Comparison of ENCODE assay signal across 27 mouse cellular contexts in genomic region chr5:118010872-118011271, GRCm38 (mm10). TPM values are rescaled to one million over a fixed set of nuclear protein-coding genes. Genes with fewer than 3 reads are reported as not detected.
A peak's percentile ranks its signal among the peaks of the same experiment; 100 is the strongest.
DNase-seq lines count a peak whose midpoint lies in the region; ATAC-seq and TF ChIP-seq lines count a peak whose summit lies in the region.
"Had no signal": no experiment of that assay in that cellular context is flagged by ENCODE, and none has a peak within 500 bp of the region (broad histone marks: within the 10 kb centered on the region; RNA-seq: fewer than 3 reads in every experiment).

No protein-coding gene starts in this region.

- WGBS in forebrain, embryonic 16.5 days = 92% methylated on average over 7 of the region's 7 CpGs
- 93% methylated on average over 7 of the region's 7 CpGs for WGBS in forebrain, embryonic 10.5 days
- WGBS in neural tube, embryonic 13.5 days = 85% methylated on average over 7 of the region's 7 CpGs

- H3K27me3 ChIP-seq in forebrain, embryonic 16.5 days (replicated peaks; ENCODE audit: control insufficient read depth, insufficient read depth, low read length) = no peaks in the 10 kb centered on the region
- H3K27me3 ChIP-seq in forebrain, embryonic 10.5 days (ENCODE audit: poor library complexity, severe bottlenecking) = peaks cover 6% of the 10 kb centered on the region; the same call in 1 of the 2 replicates
- no peaks in the 10 kb centered on the region for H3K27me3 ChIP-seq in neural tube, embryonic 13.5 days
- H3K27me3 ChIP-seq: heart, embryonic 15.5 days; hindbrain, embryonic 12.5 days had no signal

- no peak for ATAC-seq in forebrain, embryonic 16.5 days
- no peak for ATAC-seq in neural tube, embryonic 13.5 days (ENCODE audit: low read depth)
- ATAC-seq: forebrain, embryonic 14.5 days; inflammation-experienced regulatory T-cells, adult 6 months; liver, embryonic 12.5 days; liver, postnatal 0 days had no signal

- peaks cover 11% of the 10 kb centered on the region; the same call in 1 of the 2 replicates for H3K36me3 ChIP-seq in forebrain, embryonic 16.5 days (ENCODE audit: control insufficient read depth, insufficient read depth)
- peaks cover 57% of the 10 kb centered on the region for H3K36me3 ChIP-seq in forebrain, embryonic 10.5 days (replicated peaks)
- peaks cover 45% of the 10 kb centered on the region for H3K36me3 ChIP-seq in neural tube, embryonic 13.5 days

- H3K9ac ChIP-seq in forebrain, embryonic 16.5 days (replicated peaks; ENCODE audit: low read depth, low read length) = no peak overlapping the region
- no peak overlapping the region; the same call in 1 of the 2 replicates for H3K9ac ChIP-seq in neural tube, embryonic 13.5 days
- H3K9ac ChIP-seq: heart, embryonic 15.5 days; hindbrain, embryonic 12.5 days; liver, embryonic 12.5 days; liver, postnatal 0 days had no signal

- peaks cover 13% of the 10 kb centered on the region for H3K4me1 ChIP-seq in forebrain, embryonic 16.5 days (replicated peaks; ENCODE audit: control insufficient read depth, insufficient read depth, low read length)
- H3K4me1 ChIP-seq in forebrain, embryonic 10.5 days = peaks cover 9% of the 10 kb centered on the region
- peaks cover 41% of the 10 kb centered on the region for H3K4me1 ChIP-seq in neural tube, embryonic 13.5 days (replicated peaks)
- H3K4me1 ChIP-seq: liver, embryonic 12.5 days had no signal

- DNase-seq in forebrain, embryonic 10.5 days (ENCODE audit: extremely low spot score, low spot score) = no peak
- no peak for DNase-seq in layer of hippocampus, adult 2 months (ENCODE audit: low spot score in 2 of 2)
- no peak for DNase-seq in layer of hippocampus, adult 11-12 months (ENCODE audit: low spot score)
- DNase-seq in neural tube, embryonic 10.5 days (ENCODE audit: extremely low spot score, low spot score) = no peak
- no peak for DNase-seq in cerebellum, postnatal 4 days (ENCODE audit: low spot score in 2 of 2)
- no peak for DNase-seq in heart, adult 11 months
- DNase-seq: adrenal gland, postnatal 25 days; cerebellum, adult 18-20 months; cerebellum, postnatal 10 days; gastrocnemius, postnatal 14 days; kidney, adult 2 months; kidney, postnatal 36 days; layer of hippocampus, postnatal 36 days; left cerebral cortex, postnatal 4 days; liver, postnatal 0 days; lung, postnatal 36 days; thymus, postnatal 25 days had no signal

- no peak overlapping the region for H3K4me2 ChIP-seq in forebrain, embryonic 16.5 days (ENCODE audit: low read length)
- no peak overlapping the region for H3K4me2 ChIP-seq in neural tube, embryonic 13.5 days
- H3K4me2 ChIP-seq: heart, embryonic 15.5 days; hindbrain, embryonic 12.5 days; liver, embryonic 12.5 days had no signal

- peak overlapping the region; percentile 14; the same call in 1 of the 2 replicates for H3K27ac ChIP-seq in forebrain, embryonic 16.5 days (ENCODE audit: low read length)
- H3K27ac ChIP-seq in forebrain, embryonic 10.5 days = no peak overlapping the region
- H3K27ac ChIP-seq in layer of hippocampus, adult 2 months = peak overlapping the region; percentile 61; the same call in 1 of the 2 replicates
- H3K27ac ChIP-seq in neural tube, embryonic 13.5 days (replicated peaks) = peak overlapping the region; percentile 63; the same call in 1 of the 2 replicates
- H3K27ac ChIP-seq: heart, embryonic 10.5 days; heart, embryonic 15.5 days; liver, embryonic 12.5 days had no signal

- no peak for TF ChIP-seq CTCF in layer of hippocampus, adult 2 months (conservative IDR thresholded peaks at IDR 0.05)

- no peaks in the 10 kb centered on the region for H3K9me3 ChIP-seq in forebrain, embryonic 16.5 days (ENCODE audit: control insufficient read depth, low read length)
- H3K9me3 ChIP-seq in forebrain, embryonic 10.5 days = no peaks in the 10 kb centered on the region
- H3K9me3 ChIP-seq in neural tube, embryonic 13.5 days = no peaks in the 10 kb centered on the region
- H3K9me3 ChIP-seq: heart, embryonic 10.5 days; heart, embryonic 15.5 days; hindbrain, embryonic 12.5 days; liver, embryonic 12.5 days had no signal

- no peak overlapping the region for H3K4me3 ChIP-seq in forebrain, embryonic 16.5 days (replicated peaks; ENCODE audit: low read length)
- H3K4me3 ChIP-seq in forebrain, embryonic 10.5 days = no peak overlapping the region
- H3K4me3 ChIP-seq in layer of hippocampus, adult 2 months = no peak overlapping the region
- no peak overlapping the region for H3K4me3 ChIP-seq in neural tube, embryonic 13.5 days
- H3K4me3 ChIP-seq: erythroblast, embryonic 14.5 days; heart, embryonic 10.5 days; heart, embryonic 15.5 days; hindbrain, embryonic 12.5 days; liver, embryonic 12.5 days had no signal

RNA-seq across cellular contexts. Expression of gene Tesc, which starts 16.7 kb away (rescaled TPM):
- 7.7 and 10.3 TPM in 2 replicates for polyA plus RNA-seq in forebrain, embryonic 16.5 days (2015; fragmentation: Nextera tagmentation; extraction: Ambion mirVana)
- polyA plus RNA-seq in forebrain, embryonic 10.5 days (2016; fragmentation: Nextera tagmentation; extraction: Ambion mirVana) = 0.52 and 0.92 TPM in 2 replicates
- total RNA-seq in layer of hippocampus, adult 2 months (2021) = 10 to 100 TPM; 88.0 to 91.2 TPM
- polyA plus RNA-seq in neural tube, embryonic 13.5 days (2015; fragmentation: Nextera tagmentation; extraction: Ambion mirVana) = 1.8 and 2.1 TPM in 2 replicates
- total RNA-seq: MEL had no signal

RNA-seq across cellular contexts. Expression of gene Fbxo21, which starts 34.3 kb away (rescaled TPM):
- polyA plus RNA-seq in forebrain, embryonic 16.5 days (2015; fragmentation: Nextera tagmentation; extraction: Ambion mirVana) = 203 and 214 TPM in 2 replicates
- polyA plus RNA-seq in forebrain, embryonic 10.5 days (2016; fragmentation: Nextera tagmentation; extraction: Ambion mirVana) = 105 and 107 TPM in 2 replicates
- 100 to 1,000 TPM; 140 to 165 TPM for total RNA-seq in layer of hippocampus, adult 2 months (2021)
- polyA plus RNA-seq in neural tube, embryonic 13.5 days (2015; fragmentation: Nextera tagmentation; extraction: Ambion mirVana) = 133 and 139 TPM in 2 replicates
